Comparison of ENCODE assay signal across 8 mouse cellular contexts in genomic region chr1:55131424-55132014, GRCm38 (mm10). TPM values are rescaled to one million over a fixed set of nuclear protein-coding genes. Genes with fewer than 3 reads are reported as not detected.
DNase-seq lines count a peak whose midpoint lies in the region; ATAC-seq and TF ChIP-seq lines count a peak whose summit lies in the region.

No protein-coding gene starts in this region.

- H3K79me2 ChIP-seq in macrophage (ENCODE audit: inconsistent target) = peaks cover 49% of the 10 kb centered on the region

- H3K36me3 ChIP-seq in heart, embryonic 16.5 days (ENCODE audit: control insufficient read depth, insufficient read depth) = no peaks in the 10 kb centered on the region
- no peaks in the 10 kb centered on the region for H3K36me3 ChIP-seq in embryonic facial prominence, embryonic 11.5 days (replicated peaks; ENCODE audit: control insufficient read depth, insufficient read depth, low read depth, low read length)
- H3K36me3 ChIP-seq in intestine, embryonic 14.5 days (ENCODE audit: control insufficient read depth, insufficient read depth, low read length) = peaks cover 3% of the 10 kb centered on the region; the same call in 1 of the 2 replicates
- H3K36me3 ChIP-seq in macrophage (ENCODE audit: inconsistent target) = 0 out of 2 replicates have a peak, but pooled peaks cover 1% of the 10 kb centered on the region
- no peaks in the 10 kb centered on the region for H3K36me3 ChIP-seq in testis, adult 2 months (ENCODE audit: control insufficient read depth, insufficient read depth, low read length)

- H3K9me3 ChIP-seq in heart, embryonic 16.5 days (replicated peaks; ENCODE audit: control insufficient read depth, low read length) = no peaks in the 10 kb centered on the region
- H3K9me3 ChIP-seq in embryonic facial prominence, embryonic 11.5 days (replicated peaks; ENCODE audit: control insufficient read depth, low read length) = no peaks in the 10 kb centered on the region
- H3K9me3 ChIP-seq in intestine, embryonic 14.5 days (ENCODE audit: control insufficient read depth, low read length) = no peaks in the 10 kb centered on the region

- TF ChIP-seq POLR2A in testis, adult 2 months (IDR thresholded peaks at IDR 0.05; ENCODE audit: control insufficient read depth, low read depth, low read length) = no peak

- WGBS in heart, embryonic 16.5 days = under 1% methylated on average over 47 of the region's 47 CpGs
- under 1% methylated on average over 47 of the region's 47 CpGs for WGBS in embryonic facial prominence, embryonic 11.5 days
- under 1% methylated on average over 47 of the region's 47 CpGs for WGBS in intestine, embryonic 14.5 days
- WGBS in macrophage (ENCODE audit: missing documents) = under 1% methylated on average over 43 of the region's 47 CpGs

- no peak for TF ChIP-seq CTCF in testis, adult 2 months (IDR thresholded peaks at IDR 0.05; ENCODE audit: control insufficient read depth, insufficient read depth, insufficient replicate concordance, low read depth, low read length)

- H3K4me3 ChIP-seq in heart, embryonic 16.5 days (ENCODE audit: low read length) = peak overlapping the region; percentile 100
- peak overlapping the region; percentile 98 for H3K4me3 ChIP-seq in embryonic facial prominence, embryonic 11.5 days (ENCODE audit: low read depth, low read length)
- peak overlapping the region; percentile 85 for H3K4me3 ChIP-seq in intestine, embryonic 14.5 days (ENCODE audit: low read depth, low read length)
- peak overlapping the region; percentile 73 for H3K4me3 ChIP-seq in macrophage (ENCODE audit: inconsistent target)
- H3K4me3 ChIP-seq in testis, adult 2 months (ENCODE audit: control insufficient read depth, low read depth, low read length) = peak overlapping the region; percentile 96

- H3K9ac ChIP-seq in heart, embryonic 16.5 days (ENCODE audit: low read length) = peak overlapping the region; percentile 100
- H3K9ac ChIP-seq in embryonic facial prominence, embryonic 11.5 days (replicated peaks; ENCODE audit: low read length) = peak overlapping the region; percentile 95
- peak overlapping the region; percentile 78 for H3K9ac ChIP-seq in intestine, embryonic 14.5 days (ENCODE audit: low read length)

- H3K27me3 ChIP-seq in heart, embryonic 16.5 days (ENCODE audit: control insufficient read depth, insufficient read depth, low read length) = no peaks in the 10 kb centered on the region
- no peaks in the 10 kb centered on the region for H3K27me3 ChIP-seq in embryonic facial prominence, embryonic 11.5 days (ENCODE audit: control insufficient read depth, insufficient read depth, low read length)
- H3K27me3 ChIP-seq in intestine, embryonic 14.5 days (replicated peaks; ENCODE audit: control insufficient read depth, insufficient read depth, low read length) = no peaks in the 10 kb centered on the region
- no peaks in the 10 kb centered on the region for H3K27me3 ChIP-seq in testis, adult 2 months (ENCODE audit: control insufficient read depth, insufficient read depth, low read length)

- H3K4me1 ChIP-seq in heart, embryonic 16.5 days (ENCODE audit: control insufficient read depth, insufficient read depth, low read length) = peaks cover 14% of the 10 kb centered on the region
- no peaks in the 10 kb centered on the region for H3K4me1 ChIP-seq in embryonic facial prominence, embryonic 11.5 days (ENCODE audit: control insufficient read depth, insufficient read depth, low read length)
- peaks cover 16% of the 10 kb centered on the region; the same call in 1 of the 2 replicates for H3K4me1 ChIP-seq in intestine, embryonic 14.5 days (replicated peaks; ENCODE audit: control insufficient read depth, insufficient read depth, low read length)
- peaks cover 9% of the 10 kb centered on the region for H3K4me1 ChIP-seq in testis, adult 2 months (ENCODE audit: control insufficient read depth, insufficient read depth, low read length)

- peak overlapping the region; percentile 98 for H3K27ac ChIP-seq in heart, embryonic 16.5 days (ENCODE audit: low read length)
- peak overlapping the region; percentile 86 for H3K27ac ChIP-seq in embryonic facial prominence, embryonic 11.5 days (replicated peaks; ENCODE audit: low read depth, low read length)
- peak overlapping the region; percentile 89 for H3K27ac ChIP-seq in intestine, embryonic 14.5 days (ENCODE audit: low read depth)
- H3K27ac ChIP-seq in macrophage = no peak overlapping the region
- H3K27ac ChIP-seq in testis, adult 2 months (ENCODE audit: control insufficient read depth, insufficient read depth, low read depth, low read length) = peak overlapping the region; percentile 91

- H3K4me2 ChIP-seq in heart, embryonic 16.5 days (ENCODE audit: low read depth, low read length) = peak overlapping the region; percentile 80
- peak overlapping the region; percentile 48 for H3K4me2 ChIP-seq in embryonic facial prominence, embryonic 11.5 days (ENCODE audit: low read depth, low read length)
- peak overlapping the region; percentile 85 for H3K4me2 ChIP-seq in intestine, embryonic 14.5 days (ENCODE audit: low read length)

- peak; percentile 78 for ATAC-seq in heart, embryonic 16.5 days (replicated peaks; ENCODE audit: extremely low read depth, insufficient read depth, low FRiP score)
- peak; percentile 81; the same call in 1 of the 2 replicates for ATAC-seq in embryonic facial prominence, embryonic 11.5 days (replicated peaks; ENCODE audit: insufficient number of reproducible peaks, low FRiP score, low TSS enrichment, low read depth)
- peak; percentile 84 for ATAC-seq in intestine, embryonic 14.5 days (replicated peaks; ENCODE audit: low FRiP score, low TSS enrichment, low read depth)

- DNase-seq in heart, adult 8-10 months (ENCODE audit: low spot score) = no peak
- DNase-seq in ES-CJ7 (ENCODE audit: low read depth, low spot score) = peak; percentile 75
- peak; percentile 50 for DNase-seq in embryonic facial prominence, embryonic 11.5 days (ENCODE audit: low spot score)
- DNase-seq in intestine, embryonic 14.5 days (ENCODE audit: low spot score) = no peak
- no peak for DNase-seq in layer of hippocampus, adult 9-11 months

RNA-seq across cellular contexts. Expression of gene Mob4, which starts 0.5 kb away (rescaled TPM):
- polyA plus RNA-seq in heart, embryonic 16.5 days (2015; fragmentation: Nextera tagmentation; extraction: Ambion mirVana) = 113 and 127 TPM in 2 replicates
- 10 to 100 TPM; 28.0 to 33.3 (median 28.8) TPM for total RNA-seq in heart, adult 8-10 months (2022)
- 163 and 165 TPM in 2 replicates for polyA plus RNA-seq in embryonic facial prominence, embryonic 11.5 days (2014; fragmentation: Nextera tagmentation; extraction: Ambion mirVana)
- polyA plus RNA-seq in intestine, embryonic 14.5 days (2014; fragmentation: Nextera tagmentation; extraction: Ambion mirVana) = 145 and 146 TPM in 2 replicates
- total RNA-seq in macrophage (2018; cell fraction: chromatin; rRNA removed) = 100 to 1,000 TPM in 13 of 26 experiments, 10 to 100 TPM in 13; 52.3 to 128 (median 100) TPM
- total RNA-seq in macrophage (2018; cell fraction: cytosol; rRNA removed) = 10 to 100 TPM; 20.6 to 36.0 (median 29.2) TPM
- 10 to 100 TPM; 31.7 to 89.0 (median 48.4) TPM for total RNA-seq in macrophage (2018; cell fraction: nucleus; rRNA removed)
- 32.8 to 41.0 TPM (median 37.8 TPM) in 3 replicates for polyA plus RNA-seq in macrophage (2018)
- 3.7 and 4.2 TPM in 2 replicates for polyA plus RNA-seq in testis, adult 2 months (2012; rRNA removed)

RNA-seq across cellular contexts. Expression of gene Hspd1, which starts 43.5 kb away (rescaled TPM):
- 491 and 512 TPM in 2 replicates for polyA plus RNA-seq in heart, embryonic 16.5 days (2015; fragmentation: Nextera tagmentation; extraction: Ambion mirVana)
- total RNA-seq in heart, adult 8-10 months (2022) = 100 to 1,000 TPM; 360 to 382 (median 373) TPM
- polyA plus RNA-seq in embryonic facial prominence, embryonic 11.5 days (2014; fragmentation: Nextera tagmentation; extraction: Ambion mirVana) = 424 and 463 TPM in 2 replicates
- 487 and 509 TPM in 2 replicates for polyA plus RNA-seq in intestine, embryonic 14.5 days (2014; fragmentation: Nextera tagmentation; extraction: Ambion mirVana)
- total RNA-seq in macrophage (2018; cell fraction: chromatin; rRNA removed) = 10 to 100 TPM; 15.7 to 58.9 (median 30.4) TPM
- 100 to 1,000 TPM; 110 to 167 (median 137) TPM for total RNA-seq in macrophage (2018; cell fraction: cytosol; rRNA removed)
- 100 to 1,000 TPM in 3 of 26 experiments, 10 to 100 TPM in 23; 27.5 to 129 (median 71.0) TPM for total RNA-seq in macrophage (2018; cell fraction: nucleus; rRNA removed)
- 107 to 280 TPM (median 197 TPM) in 3 replicates for polyA plus RNA-seq in macrophage (2018)
- polyA plus RNA-seq in testis, adult 2 months (2012; rRNA removed) = 10.3 and 12.8 TPM in 2 replicates

RNA-seq across cellular contexts. Expression of gene Hspe1, which starts 43.6 kb away (rescaled TPM):
- 276 and 289 TPM in 2 replicates for polyA plus RNA-seq in heart, embryonic 16.5 days (2015; fragmentation: Nextera tagmentation; extraction: Ambion mirVana)
- total RNA-seq in heart, adult 8-10 months (2022) = 100 to 1,000 TPM; 149 to 184 (median 172) TPM
- 524 and 599 TPM in 2 replicates for polyA plus RNA-seq in embryonic facial prominence, embryonic 11.5 days (2014; fragmentation: Nextera tagmentation; extraction: Ambion mirVana)
- 605 and 740 TPM in 2 replicates for polyA plus RNA-seq in intestine, embryonic 14.5 days (2014; fragmentation: Nextera tagmentation; extraction: Ambion mirVana)
- total RNA-seq in macrophage (2018; cell fraction: chromatin; rRNA removed) = 10 to 100 TPM in 13 of 26 experiments, 1 to 10 TPM in 13; 2.4 to 55.2 (median 9.9) TPM
- total RNA-seq in macrophage (2018; cell fraction: cytosol; rRNA removed) = 100 to 1,000 TPM; 153 to 311 (median 193) TPM
- 10 to 100 TPM; 18.2 to 90.6 (median 37.6) TPM for total RNA-seq in macrophage (2018; cell fraction: nucleus; rRNA removed)
- 207 to 271 TPM (median 256 TPM) in 3 replicates for polyA plus RNA-seq in macrophage (2018)
- 15.7 and 17.2 TPM in 2 replicates for polyA plus RNA-seq in testis, adult 2 months (2012; rRNA removed)

Comparison
In these comparisons a context has a peak if more than half of its experiments do, and no peak if none do; other contexts are left out.
1. DNase-seq: peak in ES-CJ7 (single experiment) and embryonic facial prominence, embryonic 11.5 days (single experiment); none in heart, adult 8-10 months (single experiment), intestine, embryonic 14.5 days (single experiment) and layer of hippocampus, adult 9-11 months (single experiment).
2. RNA of gene Hspe1, which starts 43.6 kb away (polyA plus RNA-seq): 605 to 740 TPM in intestine, embryonic 14.5 days, 524 to 599 TPM in embryonic facial prominence, embryonic 11.5 days, 276 to 289 TPM in heart, embryonic 16.5 days and 207 to 271 TPM in macrophage; 15.7 to 17.2 TPM in testis, adult 2 months; every median in the first group is over 10 times any median in the second.
3. Peak in every context shown above with its lines, with median percentiles within 50 percentile points of each other: ATAC-seq, H3K4me2 ChIP-seq, H3K4me3 ChIP-seq and H3K9ac ChIP-seq.